Mouse (Mus musculus): ENCODE data around the gene Zfp541. TPM values are rescaled to one million over a fixed set of nuclear protein-coding genes. Genes with fewer than 3 reads are reported as not detected.

Gene Zfp541
- polyA plus RNA-seq (2021) = 0.01 TPM

- CTCF ChIA-PET = no interaction called here
- ATAC-seq = no peak
- peaks cover 45% of the 10 kb centered on the region for H3K27me3 ChIP-seq
- no peak for DNase-seq (ENCODE audit: low read depth, low spot score)
- no peak for TF ChIP-seq CTCF (IDR thresholded peaks at IDR 0.05)
- POLR2A ChIA-PET = no interaction called here
- in situ Hi-C loops (cut with MboI; ENCODE audit: low pct_unique_long_range_greater_than_20kb) = no loop called here
Observed at GRCm38 (mm10) chr7:16061219-16062098, at the start of gene Zfp541. Gene Zfp541, plus strand, starts transcription at chr7:16061814.

- in situ Hi-C loops (cut with MboI; ENCODE audit: low pct_unique_long_range_greater_than_20kb) = no loop called here
- H3K27me3 ChIP-seq = no peaks in the 10 kb centered on the region
- DNase-seq (ENCODE audit: low read depth, low spot score) = no peak
- ATAC-seq = no peak
- CTCF ChIA-PET = interaction anchor here (1.3 kb wide), 1 partner anchor 40 kb away, joined by 3 read pairs; no protein-coding TSS in a partner anchor
- POLR2A ChIA-PET = no interaction called here
- no peak for TF ChIP-seq CTCF (IDR thresholded peaks at IDR 0.05)
Observed at GRCm38 (mm10) chr7:16012576-16013263, 48.9 kb upstream of the Zfp541 start.

GRCm38 (mm10) chr7:16013722-16014275 is 47.8 kb upstream of the Zfp541 start:
- POLR2A ChIA-PET = interaction anchor here (0.6 kb wide), 1 partner anchor 20 kb away, joined by 3 read pairs; no protein-coding TSS in a partner anchor

GRCm38 (mm10) chr7:16014521-16015175 is 47.0 kb upstream of the Zfp541 start:
- in situ Hi-C loops (cut with MboI; ENCODE audit: low pct_unique_long_range_greater_than_20kb) = no loop called here
- no peak for ATAC-seq
- no peak for TF ChIP-seq CTCF (IDR thresholded peaks at IDR 0.05)
- ChIA-PET POLR2A (no interaction called here), CTCF (interaction anchor here (1.2 to 2.9 kb wide), 2 partner anchors 17 to 37 kb away, joined by 3 to 9 read pairs; no protein-coding TSS in a partner anchor)
- no peak for DNase-seq (ENCODE audit: low read depth, low spot score)
- H3K27me3 ChIP-seq = no peaks in the 10 kb centered on the region

More at GRCm38 (mm10) chr7:16013722-16014275, 47.8 kb upstream of the Zfp541 start:
- DNase-seq (ENCODE audit: low read depth, low spot score) (no peak), ATAC-seq (no peak)
- in situ Hi-C loops (cut with MboI; ENCODE audit: low pct_unique_long_range_greater_than_20kb) = no loop called here
- TF ChIP-seq CTCF (IDR thresholded peaks at IDR 0.05) = no peak
- CTCF ChIA-PET = no interaction called here
- H3K27me3 ChIP-seq = no peaks in the 10 kb centered on the region

GRCm38 (mm10) chr7:16015384-16015783 is 46.2 kb upstream of the Zfp541 start:
- in situ Hi-C loops (cut with MboI; ENCODE audit: low pct_unique_long_range_greater_than_20kb) = no loop called here
- no peaks in the 10 kb centered on the region for H3K27me3 ChIP-seq
- ATAC-seq (no peak), DNase-seq (ENCODE audit: low read depth, low spot score) (no peak)
- POLR2A ChIA-PET = no interaction called here
- CTCF ChIA-PET = interaction anchor here (1.2 to 2.9 kb wide), 2 partner anchors 16 to 36 kb away, joined by 3 to 9 read pairs; no protein-coding TSS in a partner anchor
- TF ChIP-seq CTCF (IDR thresholded peaks at IDR 0.05) = no peak

- no peak for TF ChIP-seq CTCF (IDR thresholded peaks at IDR 0.05)
- CTCF ChIA-PET = interaction anchor here (0.9 kb wide), 1 partner anchor 35 kb away, joined by 3 read pairs; no protein-coding TSS in a partner anchor
- no peaks in the 10 kb centered on the region for H3K27me3 ChIP-seq
- no peak for ATAC-seq
- in situ Hi-C loops (cut with MboI; ENCODE audit: low pct_unique_long_range_greater_than_20kb) = no loop called here
- POLR2A ChIA-PET = no interaction called here
- no peak for DNase-seq (ENCODE audit: low read depth, low spot score)
Observed at GRCm38 (mm10) chr7:16018016-16018810, 43.4 kb upstream of the Zfp541 start.

- DNase-seq (ENCODE audit: low read depth, low spot score) (no peak), ATAC-seq (no peak)
- in situ Hi-C loops (cut with MboI; ENCODE audit: low pct_unique_long_range_greater_than_20kb) = no loop called here
- POLR2A ChIA-PET = interaction anchor here (0.5 kb wide), 1 partner anchor 75 kb away, joined by 3 read pairs; no protein-coding TSS in a partner anchor
- TF ChIP-seq CTCF (IDR thresholded peaks at IDR 0.05) = no peak
- CTCF ChIA-PET = interaction anchor here (1.0 to 1.2 kb wide), 3 partner anchors 26 to 45 kb away, joined by 3 read pairs; no protein-coding TSS in a partner anchor
- H3K27me3 ChIP-seq = no peaks in the 10 kb centered on the region
Observed at GRCm38 (mm10) chr7:16019256-16020094, 42.1 kb upstream of the Zfp541 start.

- no peaks in the 10 kb centered on the region for H3K27me3 ChIP-seq
- no peak for TF ChIP-seq CTCF (IDR thresholded peaks at IDR 0.05)
- ChIA-PET CTCF (interaction anchor here (1.3 kb wide), 1 partner anchor 16 kb away, joined by 3 read pairs; no protein-coding TSS in a partner anchor), POLR2A (no interaction called here)
- ATAC-seq = no peak
- DNase-seq (ENCODE audit: low read depth, low spot score) = no peak
- in situ Hi-C loops (cut with MboI; ENCODE audit: low pct_unique_long_range_greater_than_20kb) = no loop called here
Observed at GRCm38 (mm10) chr7:16024603-16025222, 36.9 kb upstream of the Zfp541 start.

Measured in Patski (cell line).